Mouse (Mus musculus) A20 (cell line): Measurements from ENCODE around the gene Atp8b4.
"Not testable (repeated sequence)": the region's sequence is repeated elsewhere in the genome, so short reads cannot be mapped to it uniquely, and the experiment has no call there.

Source experiments
- DNase-seq: peaks from one replicate; pipeline ENCODE4 v3.0.0-alpha.2; 2011; ENCODE audit warnings: low read depth, low spot score

The Atp8b4 gene

GRCm38 (mm10) chr2:126500521-126500920 lies at the start of gene Atp8b4:
Gene Atp8b4, minus strand, starts transcription at chr2:126500674.
- no peak for DNase-seq

- DNase-seq, result no peak
Measured at GRCm38 (mm10) chr2:126549681-126550080, 49.2 kb upstream of the Atp8b4 start.

- no peak for DNase-seq
Measured at GRCm38 (mm10) chr2:126546392-126546791, 45.9 kb upstream of the Atp8b4 start.

- DNase-seq, result no peak
Measured at GRCm38 (mm10) chr2:126545297-126545696, 44.8 kb upstream of the Atp8b4 start.

GRCm38 (mm10) chr2:126542211-126542610 lies 41.7 kb upstream of the Atp8b4 start:
- DNase-seq, result no peak

GRCm38 (mm10) chr2:126540390-126540925 lies 40.0 kb upstream of the Atp8b4 start:
- DNase-seq, result no peak

- no peak for DNase-seq
Measured at GRCm38 (mm10) chr2:126537654-126538053, 37.2 kb upstream of the Atp8b4 start.

GRCm38 (mm10) chr2:126530581-126530980 lies 30.1 kb upstream of the Atp8b4 start:
- no peak for DNase-seq

- DNase-seq, result no peak
Measured at GRCm38 (mm10) chr2:126527461-126527860, 27.0 kb upstream of the Atp8b4 start.

- no peak for DNase-seq
Measured at GRCm38 (mm10) chr2:126524271-126524670, 23.8 kb upstream of the Atp8b4 start.

GRCm38 (mm10) chr2:126523101-126523745 lies 22.7 kb upstream of the Atp8b4 start:
- DNase-seq, result not testable (repeated sequence)

GRCm38 (mm10) chr2:126522056-126522455 lies 21.6 kb upstream of the Atp8b4 start:
- no peak for DNase-seq

GRCm38 (mm10) chr2:126521471-126521870 lies 21.0 kb upstream of the Atp8b4 start:
- DNase-seq, result no peak

- peak; percentile 53 for DNase-seq
Measured at GRCm38 (mm10) chr2:126520828-126521227, 20.4 kb upstream of the Atp8b4 start.

- no peak for DNase-seq
Measured at GRCm38 (mm10) chr2:126519872-126520581, 19.6 kb upstream of the Atp8b4 start.

- peak; percentile 88 for DNase-seq
Measured at GRCm38 (mm10) chr2:126515069-126515826, 14.8 kb upstream of the Atp8b4 start.

GRCm38 (mm10) chr2:126508228-126508627 lies 7.8 kb upstream of the Atp8b4 start:
- DNase-seq, result no peak

GRCm38 (mm10) chr2:126507477-126507876 lies 7.0 kb upstream of the Atp8b4 start:
- no peak for DNase-seq

GRCm38 (mm10) chr2:126505156-126505555 lies 4.7 kb upstream of the Atp8b4 start:
- DNase-seq, result no peak

GRCm38 (mm10) chr2:126499730-126500129 lies 744 bp downstream of the Atp8b4 start:
- peak; percentile 69 for DNase-seq

- DNase-seq, result peak; percentile 61
Measured at GRCm38 (mm10) chr2:126498761-126499452, 1.6 kb downstream of the Atp8b4 start.

GRCm38 (mm10) chr2:126496838-126497237 lies 3.6 kb downstream of the Atp8b4 start:
- no peak for DNase-seq
